Mouse (Mus musculus): Measurements from ENCODE around the gene Cnppd1.
A peak's percentile ranks its signal among the peaks of the same experiment; 100 is the strongest.

Gene Cnppd1

DNA sequence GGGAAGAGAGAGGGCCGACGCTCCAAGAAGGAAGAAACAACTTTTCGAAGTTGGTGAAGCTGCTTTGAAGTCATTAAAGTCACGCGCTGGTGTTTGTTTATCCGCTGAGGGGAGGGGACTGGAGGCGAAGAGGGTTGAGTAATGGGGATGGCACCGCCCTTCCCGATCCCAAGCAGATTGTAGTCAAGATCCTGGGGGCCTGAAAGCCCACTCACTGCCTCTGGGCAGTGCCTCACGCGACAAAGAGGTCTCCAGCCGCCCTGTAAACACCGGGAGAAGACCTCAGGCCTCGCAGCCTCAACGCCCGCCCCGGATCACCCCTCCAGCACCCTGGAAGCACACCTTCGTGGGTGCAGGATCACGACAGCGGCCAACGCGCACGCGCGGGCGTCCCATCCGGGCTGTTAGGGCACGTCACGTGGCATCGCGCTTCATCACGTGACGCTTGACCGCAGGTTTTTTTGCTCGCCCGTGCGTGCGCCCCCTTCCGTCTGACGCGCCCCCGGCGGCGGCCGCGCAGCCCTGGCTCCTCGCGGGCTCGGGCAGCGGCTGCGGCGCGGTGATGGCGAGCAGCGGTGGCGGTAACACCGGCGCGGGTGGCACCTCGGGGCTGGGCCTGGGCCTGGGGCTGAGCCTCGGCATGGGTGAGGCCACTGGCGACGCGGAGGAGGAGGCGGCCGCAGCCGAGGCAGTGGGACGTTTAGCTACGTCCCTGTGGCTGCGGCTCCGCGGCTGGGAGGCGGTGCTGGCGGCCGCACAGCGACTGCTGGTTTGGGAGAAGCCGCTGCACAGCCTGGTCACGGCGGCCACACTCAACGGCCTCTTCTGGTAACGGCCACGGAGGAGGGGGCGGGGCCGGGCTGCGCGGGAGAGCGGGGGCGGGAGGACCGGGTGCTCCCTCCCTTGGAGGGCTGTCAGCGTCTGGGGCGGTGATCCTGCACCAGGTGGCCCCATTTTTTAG, at the start of gene Cnppd1, which contains the start of gene Retreg2:
Gene Cnppd1 (minus strand): TSS at position 411 of the 961 bp plus-strand sequence.
Gene Retreg2 (plus strand): TSS at position 478 of the 961 bp plus-strand sequence.
- peak; percentile 97 to 98 for DNase-seq

DNA sequence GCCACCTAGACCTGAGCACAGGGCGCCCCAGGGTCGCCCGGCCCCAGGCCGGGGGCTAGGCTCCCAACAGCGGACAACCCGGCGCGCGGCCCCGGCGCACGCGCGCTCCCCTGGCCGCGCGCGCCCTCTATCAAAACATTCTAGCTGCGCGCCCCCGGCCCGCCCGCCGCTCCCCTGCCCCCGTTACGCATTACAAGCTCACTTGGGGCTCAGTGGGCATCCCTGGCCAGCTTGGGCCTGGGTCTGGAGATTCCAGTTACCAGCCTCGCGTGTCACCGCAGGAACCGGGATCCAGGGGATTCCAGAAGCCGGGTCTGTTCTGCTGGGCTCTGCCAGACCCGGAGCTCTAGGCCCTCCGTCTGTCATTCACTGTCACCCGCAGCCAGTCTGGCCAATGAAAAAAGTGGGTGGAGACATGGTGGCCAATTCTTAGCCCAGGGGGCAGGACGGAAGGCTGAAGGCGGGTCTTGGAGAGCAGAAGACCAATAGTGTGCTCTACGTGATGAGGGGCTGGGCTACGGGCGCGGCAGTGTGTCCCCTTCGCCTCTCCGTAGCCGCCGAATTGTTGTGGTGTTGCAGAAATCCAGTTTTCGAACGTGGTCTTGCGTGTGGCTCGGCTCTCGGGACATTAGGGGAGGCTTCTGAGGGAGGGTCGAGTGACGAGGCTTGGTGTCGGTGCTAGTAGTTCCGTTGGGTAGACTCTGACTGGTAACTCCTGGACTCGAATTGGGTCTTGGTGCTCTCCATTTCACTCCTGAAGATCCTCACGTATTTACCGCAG, 49.3 kb upstream of the Cnppd1 start, which contains the start of the genes Ankzf1 and Atg9a:
Gene Ankzf1 (plus strand): TSS at position 530 of the 781 bp plus-strand sequence.
Gene Atg9a (minus strand): TSS at position 575 of the 781 bp plus-strand sequence.
- peak; percentile 94 to 99 for DNase-seq

DNA sequence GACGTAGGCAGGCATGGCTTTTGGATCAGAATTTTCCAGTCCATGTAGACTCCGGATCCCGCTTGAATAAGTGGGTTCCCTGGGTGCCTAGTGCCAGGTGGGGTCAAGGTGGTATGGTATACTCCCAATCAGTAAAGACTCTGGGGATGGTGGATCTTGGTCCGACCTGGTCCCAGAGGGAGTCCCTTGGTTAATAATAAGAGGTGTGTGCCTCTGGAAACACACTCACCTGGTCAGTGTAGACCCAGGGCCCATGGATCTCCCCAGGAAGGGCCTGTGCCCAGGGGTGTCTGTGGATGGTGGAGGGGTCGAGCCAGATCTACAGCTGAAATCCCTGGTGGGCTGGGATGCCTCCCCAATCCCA, 48.7 kb upstream of the Cnppd1 start:
- no peak for DNase-seq

DNA sequence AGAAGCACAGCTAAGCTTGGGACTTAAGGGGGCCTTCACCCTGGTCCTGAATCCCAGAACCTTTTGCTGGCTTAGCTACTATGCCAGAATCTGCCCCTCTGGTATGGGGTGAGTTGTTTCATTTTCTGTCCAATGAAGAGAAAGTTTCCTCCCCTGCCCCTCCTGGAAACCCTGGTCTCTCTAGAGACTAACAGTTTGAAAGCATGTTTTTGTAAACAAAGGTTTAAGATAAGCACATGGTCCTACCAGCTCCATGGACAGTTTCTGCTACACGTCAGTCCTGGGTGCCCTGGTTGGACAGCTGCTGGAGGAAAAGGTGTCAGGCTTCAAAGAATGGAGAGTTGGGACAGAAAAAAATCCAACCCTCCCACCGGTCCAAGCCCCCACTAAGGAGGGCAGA, 48.1 kb upstream of the Cnppd1 start:
- no peak for DNase-seq

DNA sequence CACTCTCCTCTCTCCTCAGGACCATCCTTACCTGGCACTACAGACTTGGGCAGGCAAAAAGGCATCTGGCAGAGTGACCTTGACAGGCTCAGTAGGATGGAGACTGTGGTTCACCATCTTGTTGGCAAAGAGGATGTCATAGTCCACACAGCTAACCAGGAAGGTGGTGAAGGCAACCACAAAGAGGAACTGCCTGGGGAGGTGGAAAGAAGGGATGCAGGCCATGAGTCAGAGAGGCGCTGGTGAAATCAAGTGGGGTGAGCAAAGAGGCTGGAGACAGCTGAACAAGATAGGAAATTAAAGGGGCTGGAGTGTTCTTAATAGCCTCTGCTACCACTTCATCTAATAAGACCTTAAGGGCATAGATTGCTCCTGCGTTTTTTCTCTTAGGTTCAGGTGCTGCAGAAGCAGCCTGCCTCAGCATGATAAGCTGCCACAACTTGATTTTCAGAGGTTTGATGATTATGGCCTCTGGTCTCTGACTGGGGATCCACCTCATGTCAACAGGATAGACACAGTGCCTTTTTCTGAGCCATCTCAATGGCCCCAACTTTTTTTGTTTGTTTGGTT, 45.5 kb upstream of the Cnppd1 start:
- no peak for DNase-seq

DNA sequence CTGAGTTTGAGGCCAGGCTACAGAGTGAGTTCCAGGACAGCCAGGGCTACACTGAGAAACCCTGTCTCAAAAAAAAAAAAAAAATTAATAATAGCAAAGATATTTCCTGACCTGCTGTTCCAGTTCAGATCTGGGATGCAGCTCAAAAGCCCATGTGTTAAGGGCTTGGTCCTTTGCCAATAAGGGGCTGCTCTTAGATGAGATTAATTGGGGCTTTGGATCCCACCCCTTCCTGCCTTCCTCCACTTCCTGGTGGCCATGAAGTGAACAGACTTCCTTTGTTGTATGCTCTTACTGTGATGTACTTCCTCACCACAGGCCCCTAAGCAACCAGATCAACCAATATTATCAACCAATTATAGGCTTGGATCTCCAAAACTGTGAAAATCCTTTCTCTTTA, 44.6 kb upstream of the Cnppd1 start:
- DNase-seq: no peak

DNA sequence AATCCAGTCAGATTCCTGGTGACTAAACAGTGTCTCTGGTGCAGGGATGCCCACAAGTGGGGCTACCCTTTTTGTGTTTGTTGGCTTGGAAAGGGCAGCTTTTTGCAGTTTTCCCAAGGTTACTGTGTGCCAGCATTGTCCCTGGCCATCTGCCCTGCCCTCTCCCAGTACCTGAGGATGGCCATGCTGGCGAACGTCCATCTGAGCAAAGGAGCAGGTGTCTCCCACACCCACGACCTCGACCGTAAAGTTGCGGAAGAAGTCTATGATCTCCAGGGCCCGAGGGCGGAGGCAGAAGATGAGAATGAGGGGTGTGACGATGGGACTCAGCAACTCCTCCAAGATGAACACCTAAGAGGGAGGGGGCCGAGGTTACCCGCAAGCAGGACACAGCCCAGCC, 43.0 kb upstream of the Cnppd1 start:
- DNase-seq: no peak

DNA sequence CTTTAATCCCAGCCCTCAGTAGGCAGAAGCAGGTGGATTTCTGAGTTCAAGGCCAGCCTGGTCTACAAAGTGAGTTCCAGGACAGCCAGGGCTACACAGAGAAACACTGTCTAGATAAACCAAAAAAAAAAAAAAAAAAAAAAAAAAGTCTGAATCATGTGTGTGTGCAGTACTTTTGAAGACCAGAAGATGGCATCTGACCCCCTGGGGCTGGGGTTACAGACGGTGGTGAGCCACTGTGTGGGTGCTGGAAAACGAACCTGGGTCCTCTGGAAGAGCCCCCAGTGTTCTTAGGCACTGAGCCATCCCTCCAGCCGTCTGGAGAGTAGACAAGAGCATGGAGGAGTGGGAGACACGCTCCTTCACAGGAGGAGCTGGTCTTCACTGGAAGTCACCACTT, 39.6 kb upstream of the Cnppd1 start:
- DNase-seq: no peak

DNA sequence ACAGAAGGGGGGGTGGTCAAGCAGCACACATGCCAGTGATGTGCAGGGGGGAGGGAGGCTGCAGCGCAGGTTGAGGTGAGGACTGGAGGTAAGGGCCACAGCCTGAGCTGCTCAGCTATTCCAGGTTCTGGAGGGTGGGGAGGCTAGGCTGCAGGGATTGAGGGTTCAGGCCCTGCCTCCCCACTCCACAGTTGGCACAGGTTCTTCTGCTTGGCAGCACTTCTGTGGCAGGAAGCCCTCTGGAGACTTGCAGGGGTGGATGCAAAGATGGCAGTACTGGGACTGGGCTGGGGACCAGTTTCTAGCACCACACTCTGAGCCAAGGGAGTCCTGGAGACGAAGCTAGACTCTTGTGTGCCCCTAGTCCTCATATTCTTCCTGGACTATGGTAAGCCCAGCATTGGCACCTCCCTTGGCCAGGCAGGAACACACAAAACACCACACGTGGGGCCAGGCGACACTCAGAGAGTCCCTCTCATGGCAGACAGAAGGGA, 38.9 kb upstream of the Cnppd1 start:
- DNase-seq: no peak

DNA sequence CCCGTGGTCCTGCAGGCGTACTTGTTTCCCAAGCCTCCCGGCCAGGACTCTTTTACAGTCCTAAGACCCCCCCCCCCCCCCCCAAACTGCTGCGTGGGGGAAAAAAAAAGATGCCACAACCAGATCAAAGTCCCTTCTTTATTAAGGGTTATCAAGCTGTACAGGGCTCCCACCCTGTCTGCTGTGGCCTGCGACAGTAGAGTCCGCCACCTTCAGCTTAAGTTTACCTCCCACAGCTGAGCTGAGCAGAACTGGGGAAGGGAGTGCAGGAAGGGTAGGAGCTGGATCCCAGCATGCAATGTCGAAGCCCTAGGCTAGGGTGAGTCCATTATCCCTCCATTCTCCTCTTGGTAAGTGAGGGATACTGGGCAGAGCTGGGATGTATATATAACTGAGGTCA, 38.2 kb upstream of the Cnppd1 start:
- no peak for DNase-seq

DNA sequence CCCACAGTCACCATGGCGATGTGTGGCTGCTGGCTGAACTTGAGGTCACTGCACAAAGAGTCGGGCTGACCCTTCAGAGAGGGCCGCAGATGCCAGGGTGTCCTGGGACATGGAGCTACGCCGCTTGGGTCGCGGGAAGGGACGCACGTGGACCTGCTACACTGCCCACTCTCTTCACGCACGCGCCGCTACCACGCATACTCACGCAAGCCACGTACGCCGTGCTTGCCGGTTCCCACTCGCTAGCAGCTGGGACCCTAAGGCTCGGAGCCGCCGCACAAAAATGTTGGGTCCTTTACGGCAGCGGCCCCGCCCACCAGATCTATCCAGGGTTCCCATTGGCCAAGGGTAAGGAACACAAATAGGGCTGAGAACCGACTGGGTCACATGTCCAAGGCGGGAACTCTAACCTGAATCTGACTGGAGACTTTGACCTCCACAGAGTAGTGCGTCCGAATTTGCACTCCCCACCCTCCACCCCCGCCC, 37.6 kb upstream of the Cnppd1 start, which contains the start of gene Abcb6:
Gene Abcb6 (minus strand): TSS at position 288 of the 486 bp plus-strand sequence.
- DNase-seq: peak; percentile 95

DNA sequence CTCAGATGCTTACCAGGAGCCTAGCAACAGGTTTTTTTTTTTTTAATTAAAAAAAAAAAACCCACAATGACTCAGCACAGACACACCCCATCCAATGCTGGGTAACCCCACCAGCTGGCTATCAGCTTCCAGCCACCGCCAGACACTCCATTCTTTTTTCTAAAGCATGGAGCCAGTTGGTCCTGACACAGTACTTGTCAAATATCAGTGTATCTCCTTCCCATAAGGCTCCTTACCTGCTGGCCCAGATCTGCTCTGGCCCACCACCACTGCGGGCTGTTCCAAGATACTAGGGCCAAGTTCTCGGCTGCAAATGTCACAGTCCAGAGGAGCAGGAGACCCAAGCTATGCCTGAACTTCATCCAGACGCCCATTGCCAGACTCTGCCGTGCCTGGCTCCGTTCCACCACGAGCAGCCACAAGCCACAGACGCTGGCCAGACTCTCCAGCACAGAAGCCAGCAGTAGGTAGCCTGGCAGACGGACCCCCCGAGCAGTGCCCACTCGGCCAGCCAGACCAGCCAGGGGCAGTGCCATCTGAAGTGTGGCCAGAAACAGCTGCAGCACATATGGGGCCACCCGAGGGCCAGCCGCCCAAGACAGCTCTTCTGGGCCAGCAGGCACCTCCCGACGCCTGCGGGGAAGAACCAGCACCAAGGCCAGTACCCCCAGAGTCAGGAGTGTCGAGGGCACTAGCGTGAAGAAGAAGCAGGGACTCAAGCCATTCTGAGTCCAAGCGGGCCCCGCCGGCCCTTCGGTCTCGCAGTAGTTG, 37.0 kb upstream of the Cnppd1 start:
- peak; percentile 65 to 78 for DNase-seq

DNA sequence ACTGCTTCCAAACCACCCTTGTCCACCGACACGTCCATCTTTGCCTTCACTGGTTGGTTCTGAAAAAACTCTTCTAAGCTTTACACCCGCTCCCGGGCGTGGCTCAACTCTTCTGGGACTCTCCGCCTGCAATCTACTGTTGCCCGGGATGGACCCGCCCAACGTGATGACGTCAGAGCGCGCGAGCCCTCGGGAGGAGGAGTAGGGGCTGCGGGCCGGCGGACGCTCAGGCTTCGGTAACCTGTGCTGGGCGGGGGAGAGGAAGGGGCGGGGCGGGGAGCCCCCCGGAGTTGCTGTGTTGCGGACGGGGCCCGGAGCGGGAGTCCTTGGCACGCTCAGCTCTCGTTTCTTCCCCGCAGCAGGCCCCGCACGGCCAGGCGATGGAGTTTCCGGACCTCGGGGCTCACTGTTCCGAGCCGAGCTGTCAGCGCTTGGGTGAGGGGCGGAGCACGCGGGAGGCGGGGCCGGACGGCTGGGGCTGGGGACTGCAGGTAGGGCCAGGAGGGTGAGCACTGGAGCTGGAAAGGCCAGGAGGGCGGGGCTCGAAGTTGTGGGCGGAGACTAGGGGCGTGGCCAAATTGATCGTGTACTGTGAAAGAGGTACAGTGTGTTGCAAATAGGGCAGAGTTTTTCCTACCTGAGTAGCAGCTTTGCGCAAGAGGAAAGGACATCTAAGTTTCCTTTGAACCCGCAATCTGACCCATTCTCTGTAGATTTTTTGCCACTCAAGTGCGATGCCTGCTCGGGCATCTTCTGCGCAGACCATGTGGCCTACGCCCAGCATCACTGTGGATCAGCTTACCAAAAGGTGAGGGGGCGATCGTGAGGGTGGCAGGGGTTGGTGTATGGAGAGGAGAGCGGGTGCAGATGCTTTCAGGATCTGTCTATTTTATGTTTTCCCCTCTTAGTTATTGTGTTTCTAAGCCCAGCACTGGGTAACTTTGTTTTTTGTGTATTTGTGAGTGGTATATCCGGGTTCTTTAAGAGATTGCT, 26.3 kb upstream of the Cnppd1 start, which contains the start of gene Zfand2b:
Gene Zfand2b (plus strand): TSS at position 175 of the 993 bp plus-strand sequence.
- DNase-seq: peak; percentile 98 to 99

DNA sequence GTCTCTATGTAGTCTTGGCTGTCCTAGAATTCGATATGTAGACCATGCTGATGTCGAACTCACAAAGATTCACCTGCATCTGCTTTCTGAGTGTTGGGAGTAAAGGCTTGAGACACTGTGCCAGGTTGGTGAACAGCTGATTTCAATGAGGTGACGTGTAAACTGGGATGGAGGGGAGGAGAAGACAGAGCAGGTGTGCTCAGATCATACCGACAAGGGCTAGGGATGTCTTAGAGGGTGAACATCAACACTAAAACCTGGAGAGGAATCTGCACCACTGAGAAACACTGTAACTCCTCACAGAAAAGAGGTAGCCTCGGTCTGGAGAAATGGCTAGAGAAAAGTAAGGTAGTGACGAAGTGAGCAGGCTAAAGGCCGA, 25.6 kb upstream of the Cnppd1 start:
- no peak for DNase-seq

DNA sequence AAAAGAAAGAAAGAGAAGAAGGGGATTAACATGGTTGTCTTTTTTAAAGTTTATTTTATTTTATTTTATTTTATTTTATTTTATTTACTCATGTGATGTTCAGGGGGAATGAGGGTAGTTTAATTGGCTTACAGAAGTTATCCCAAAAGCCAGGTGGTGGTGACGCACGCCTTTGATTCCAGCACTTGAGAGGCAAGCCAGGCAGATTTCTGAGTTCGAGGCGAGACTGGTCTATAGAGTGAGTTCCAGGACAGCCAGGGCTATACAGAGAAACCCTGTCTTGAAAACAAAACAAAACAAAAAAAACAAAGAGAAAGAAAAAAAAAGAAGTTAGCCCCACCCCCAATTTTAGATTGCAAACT, 17.7 kb upstream of the Cnppd1 start:
- DNase-seq: no peak

DNA sequence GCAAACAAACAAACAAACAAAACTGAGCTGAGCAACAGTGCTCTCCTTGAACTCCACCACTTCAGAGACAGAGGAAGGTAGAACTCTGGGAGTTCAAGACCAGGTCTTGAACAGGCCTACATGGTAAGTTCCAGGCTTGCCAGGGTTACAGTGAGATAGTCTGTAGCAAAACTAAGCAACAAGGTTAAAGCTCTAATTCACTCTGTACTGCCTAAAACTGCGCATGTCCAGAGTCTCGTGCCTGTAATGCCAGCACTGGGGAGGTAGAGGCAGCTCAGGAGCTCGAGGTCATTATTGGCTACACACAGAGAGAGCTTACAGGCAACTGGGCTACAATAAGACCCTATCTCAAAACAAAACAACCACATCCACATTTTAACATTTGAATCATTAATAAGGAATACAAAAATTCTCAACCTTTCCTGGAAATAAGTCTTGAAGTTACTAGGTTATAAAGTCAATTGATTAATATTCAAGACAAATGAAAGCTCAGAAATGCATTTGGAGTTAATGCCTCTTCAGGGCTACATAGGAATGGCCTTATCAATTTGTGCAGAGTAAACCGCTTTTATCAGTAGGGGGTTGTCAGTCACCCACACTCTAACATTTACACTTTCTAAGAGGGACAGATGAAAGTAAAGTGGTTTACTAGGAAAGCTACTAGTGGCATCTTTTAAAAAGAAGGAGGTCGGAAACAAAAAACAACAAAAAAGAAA, 17.2 kb upstream of the Cnppd1 start:
- no peak for DNase-seq

DNA sequence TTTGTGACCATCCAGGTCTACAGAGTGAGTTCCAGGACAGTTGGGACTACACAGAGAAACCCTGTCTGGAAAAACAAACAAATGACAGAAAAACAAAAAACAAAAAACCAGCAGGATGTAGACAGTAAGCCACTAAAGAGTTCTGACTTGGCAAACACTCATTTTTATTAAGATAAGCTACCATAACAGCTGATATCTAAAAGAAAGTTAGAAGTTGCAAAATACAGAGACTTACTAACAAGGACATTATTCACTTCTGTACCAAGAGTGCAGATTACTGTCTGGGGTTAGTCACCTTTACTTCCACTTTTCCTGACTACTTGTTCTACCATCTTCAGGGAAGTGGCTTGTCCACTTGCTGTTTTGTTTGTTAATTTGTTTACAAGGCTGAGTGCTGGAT, 16.5 kb upstream of the Cnppd1 start:
- no peak for DNase-seq

DNA sequence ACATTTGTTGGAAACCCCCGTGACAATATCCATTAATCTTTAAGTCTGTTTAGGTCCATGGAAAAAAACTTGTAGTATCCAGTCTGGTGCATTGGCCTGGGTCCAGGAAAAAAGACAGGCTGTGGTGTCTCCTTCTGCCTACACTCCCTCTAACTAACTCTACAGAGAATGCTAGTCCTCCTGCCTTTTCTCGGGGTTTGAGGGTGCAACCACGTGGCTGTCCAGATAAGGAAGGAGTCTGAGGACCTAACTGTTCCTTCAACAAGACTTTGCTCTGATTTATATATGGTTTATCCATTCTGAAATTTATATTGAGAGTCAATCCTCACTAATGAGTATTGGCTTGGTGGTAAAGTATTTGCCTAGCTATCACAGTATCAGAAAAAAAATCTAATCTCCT, 13.3 kb upstream of the Cnppd1 start:
- no peak for DNase-seq

DNA sequence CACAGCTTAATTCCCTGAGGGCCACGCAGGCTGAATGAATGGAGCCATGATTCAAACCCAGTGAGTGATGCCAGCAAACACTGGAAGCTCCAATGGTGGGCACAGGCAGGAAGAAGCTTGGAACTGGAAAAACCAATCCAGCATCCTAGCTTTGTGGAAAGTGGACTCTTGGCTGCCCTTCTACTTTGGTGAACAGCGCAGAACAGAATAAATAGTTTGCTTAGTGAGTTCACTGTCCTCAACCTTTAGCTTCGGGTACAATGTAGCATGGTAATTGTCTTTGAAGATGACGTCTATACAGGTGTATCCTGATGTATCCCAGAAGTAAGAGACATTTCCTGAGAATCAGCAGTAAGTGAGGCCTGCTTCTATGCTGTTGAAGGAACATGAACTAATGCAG, 6.2 kb upstream of the Cnppd1 start:
- peak in 1 of 2 experiments; percentile 36 for DNase-seq
